Mouse (Mus musculus): ENCODE measurements around the gene Src.
"Not testable (repeated sequence)": the region's sequence is repeated elsewhere in the genome, so short reads cannot be mapped to it uniquely, and the experiment has no call there.

Src gene

DNA sequence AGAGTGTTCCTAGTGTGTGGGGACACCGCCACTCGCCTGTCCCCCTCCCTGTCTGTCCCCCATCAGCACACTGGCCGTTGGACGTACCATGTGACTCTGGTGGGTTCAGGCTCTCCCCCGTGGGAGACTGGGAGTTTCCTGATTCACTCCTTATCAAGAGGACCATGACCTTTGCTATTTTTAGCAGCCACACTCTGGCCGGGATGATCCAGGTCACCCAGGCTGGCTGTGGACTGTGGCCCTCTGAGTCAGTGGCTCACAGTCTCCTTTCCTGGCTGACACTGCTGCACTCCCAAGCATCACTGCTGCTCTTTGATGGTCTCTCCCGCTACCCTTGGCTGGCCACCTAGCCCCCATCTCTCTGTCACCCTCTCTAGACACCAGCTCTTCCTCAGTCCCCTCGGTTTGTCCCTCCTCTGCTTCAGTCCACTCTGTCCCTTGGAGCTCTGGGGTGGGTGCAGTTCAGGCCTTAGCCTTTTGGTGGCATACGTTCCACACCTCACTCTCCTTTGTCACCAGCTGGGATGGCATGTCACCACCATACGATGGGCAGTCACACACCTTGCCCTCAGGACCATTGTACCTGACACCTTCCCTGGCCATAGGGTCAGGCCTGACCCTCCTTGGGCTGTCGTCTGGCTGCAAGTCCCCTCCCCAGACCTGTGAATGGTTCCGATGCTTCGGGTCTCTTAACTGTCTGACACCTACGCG, 61.8 kb downstream of the Src start:
- DNase-seq (ENCODE audit: low spot score) = no peak

GRCm38 (mm10) chr2:157482729-157483128, 64.5 kb downstream of the Src start:
- DNase-seq (ENCODE audit: low spot score) = no peak

DNA sequence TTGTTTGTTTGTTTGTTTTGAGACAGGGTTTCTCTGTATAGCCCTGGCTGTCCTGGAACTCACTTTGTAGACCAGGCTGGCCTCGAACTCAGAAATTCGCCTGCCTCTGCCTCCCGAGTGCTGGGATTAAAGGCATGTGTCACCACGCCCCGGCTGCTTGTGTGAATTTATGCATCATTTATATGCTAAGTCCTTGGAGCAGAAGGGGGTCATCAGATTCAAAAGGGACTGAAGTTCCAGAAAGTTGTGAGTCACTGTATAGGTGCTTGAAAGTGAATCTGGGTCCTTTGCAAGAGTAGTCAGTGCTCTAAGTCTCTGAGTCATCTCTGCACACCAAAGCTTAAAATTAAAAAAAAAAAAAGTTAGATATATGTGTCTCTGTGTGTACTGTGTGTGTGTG, 68.3 kb downstream of the Src start:
- DNase-seq (ENCODE audit: low spot score) = not testable (repeated sequence)

DNA sequence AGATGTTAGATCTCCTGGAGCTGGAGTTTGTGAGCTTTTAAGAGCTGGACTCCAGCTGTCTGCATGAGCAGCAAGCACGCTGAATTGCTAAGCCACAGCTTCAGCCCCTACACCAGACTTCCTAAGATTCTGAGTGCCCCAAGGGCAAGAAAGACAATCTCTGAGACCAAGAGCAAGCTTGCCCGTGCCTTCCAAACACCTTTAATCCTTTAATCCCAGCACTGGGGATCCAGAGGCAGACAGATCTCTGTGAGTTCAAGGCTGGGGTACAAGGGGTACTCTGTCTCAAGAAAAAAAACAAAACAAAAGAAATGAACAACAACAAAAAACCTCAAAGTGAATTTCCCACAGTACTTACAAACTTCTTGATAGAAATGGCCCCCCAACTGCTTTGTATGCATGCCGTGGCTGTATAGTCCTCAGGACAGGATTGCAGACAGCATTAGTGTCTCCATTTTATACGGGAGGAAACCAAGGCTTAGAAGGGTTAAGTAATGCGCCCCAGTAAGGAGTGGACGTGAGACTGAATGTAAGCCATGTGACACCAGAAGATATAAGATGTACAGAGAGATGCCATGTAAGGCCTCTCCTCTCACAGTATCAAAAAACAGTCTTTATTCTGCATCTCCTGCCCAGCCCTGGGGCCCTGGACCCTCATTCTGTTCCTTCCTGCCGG, 68.9 kb downstream of the Src start:
- no peak for DNase-seq (ENCODE audit: low spot score)

DNA sequence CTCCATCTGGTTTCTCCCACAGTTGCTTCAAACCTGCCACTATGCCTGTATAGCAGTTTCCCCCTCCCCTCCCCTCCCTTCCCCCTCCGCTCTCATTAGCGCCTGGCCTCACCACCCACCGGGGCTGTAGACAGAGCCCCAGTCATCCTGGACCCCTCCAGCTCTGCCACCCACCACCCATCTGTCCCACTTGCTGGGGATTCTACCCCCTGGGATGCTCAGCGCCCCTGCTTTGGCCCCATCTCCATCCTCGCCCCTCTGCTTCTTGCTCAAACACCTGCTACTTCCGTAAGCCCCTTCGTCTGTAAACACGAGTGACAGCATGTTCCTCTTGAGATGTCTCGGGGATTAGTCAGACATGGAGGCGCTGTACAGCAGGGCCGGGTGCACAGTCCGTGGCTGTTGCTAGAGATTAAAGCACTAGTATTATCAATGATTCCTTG, 69.5 kb downstream of the Src start:
- DNase-seq (ENCODE audit: low spot score) = no peak

GRCm38 (mm10) chr2:157493240-157493639, 75.0 kb downstream of the Src start:
- peak; percentile 59 for DNase-seq (ENCODE audit: low spot score)

GRCm38 (mm10) chr2:157498529-157498928, 80.3 kb downstream of the Src start:
- no peak for DNase-seq (ENCODE audit: low spot score)

DNA sequence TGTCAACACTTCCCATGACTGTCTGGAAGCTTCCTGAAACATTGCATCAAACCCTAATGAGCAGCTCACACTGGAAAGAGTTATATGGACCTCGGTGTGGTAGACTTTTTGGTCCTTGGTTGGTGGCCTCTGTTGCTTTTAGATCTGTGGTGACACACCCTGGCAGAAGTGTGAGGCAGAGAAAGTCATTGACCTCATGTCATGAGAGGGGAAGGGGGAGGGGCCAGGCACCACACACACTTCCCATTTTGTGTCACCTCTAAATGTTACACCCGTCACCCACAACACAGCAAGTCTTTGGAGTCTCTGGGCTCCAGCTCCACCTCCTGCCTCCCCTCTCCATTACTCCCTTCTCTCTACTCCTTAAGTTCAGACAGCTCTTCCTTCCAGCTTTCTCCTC, 82.1 kb downstream of the Src start:
- no peak for DNase-seq (ENCODE audit: low spot score)

DNA sequence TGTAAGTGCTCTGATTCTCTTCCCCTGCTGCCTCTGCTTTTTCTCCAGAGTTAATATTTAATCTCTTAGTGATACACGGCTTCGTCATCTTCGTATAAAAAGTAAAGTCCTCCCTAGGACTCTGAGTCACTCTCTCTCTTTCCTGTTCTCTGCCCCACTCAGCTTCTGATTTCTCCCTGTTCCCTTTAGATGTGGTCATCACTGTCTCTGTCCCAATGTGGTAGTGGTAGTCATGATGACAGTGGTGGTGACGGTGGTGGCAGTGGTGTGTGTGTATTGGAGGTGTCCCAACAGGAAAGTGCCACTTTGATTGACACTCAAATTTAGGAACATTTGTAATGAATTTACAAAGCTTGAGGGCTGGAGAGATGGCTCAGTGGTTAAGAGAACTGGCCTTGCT, 83.1 kb downstream of the Src start:
- no peak for DNase-seq (ENCODE audit: low spot score)

DNA sequence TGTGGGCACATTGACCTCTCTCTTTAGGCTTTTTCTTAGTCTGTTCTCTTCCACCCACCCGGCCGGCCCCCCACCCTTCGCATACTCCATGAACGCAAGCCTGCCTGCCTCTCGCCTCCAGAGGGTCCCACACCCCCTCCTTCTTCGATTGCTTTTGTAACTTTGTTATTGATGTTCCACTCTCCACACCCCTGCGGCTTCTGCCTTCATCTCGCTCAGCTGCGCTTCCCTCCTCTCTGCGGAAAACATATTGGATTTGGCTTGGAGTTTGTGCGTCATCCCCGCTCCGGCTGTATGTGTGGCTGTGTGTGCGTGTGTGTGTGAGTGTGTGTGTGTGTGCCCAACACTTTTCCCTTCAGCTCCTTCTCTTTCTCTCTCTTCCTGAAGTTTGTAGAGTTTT, 88.5 kb downstream of the Src start:
- peak; percentile 44 for DNase-seq (ENCODE audit: low spot score)

DNA sequence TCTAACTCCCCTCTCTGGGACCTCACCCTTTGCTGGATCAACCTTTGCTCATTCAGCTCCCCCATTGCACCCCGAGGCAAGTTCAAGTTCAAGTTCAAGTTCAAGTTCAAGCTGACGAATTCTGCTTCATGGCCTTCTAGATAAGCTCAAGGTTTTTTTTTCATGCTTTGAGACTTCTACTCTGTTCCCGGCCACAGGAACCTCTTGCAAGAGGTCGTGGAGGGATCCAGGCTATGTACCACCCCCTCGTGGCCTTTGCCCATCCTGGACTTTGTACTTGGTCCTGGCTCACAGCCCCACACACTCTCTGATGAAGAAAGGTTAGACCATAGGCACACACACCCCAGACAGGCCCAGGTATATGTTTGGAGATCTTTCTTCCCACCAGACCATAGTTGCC, 90.9 kb downstream of the Src start:
- DNase-seq (ENCODE audit: low spot score) = no peak

DNA sequence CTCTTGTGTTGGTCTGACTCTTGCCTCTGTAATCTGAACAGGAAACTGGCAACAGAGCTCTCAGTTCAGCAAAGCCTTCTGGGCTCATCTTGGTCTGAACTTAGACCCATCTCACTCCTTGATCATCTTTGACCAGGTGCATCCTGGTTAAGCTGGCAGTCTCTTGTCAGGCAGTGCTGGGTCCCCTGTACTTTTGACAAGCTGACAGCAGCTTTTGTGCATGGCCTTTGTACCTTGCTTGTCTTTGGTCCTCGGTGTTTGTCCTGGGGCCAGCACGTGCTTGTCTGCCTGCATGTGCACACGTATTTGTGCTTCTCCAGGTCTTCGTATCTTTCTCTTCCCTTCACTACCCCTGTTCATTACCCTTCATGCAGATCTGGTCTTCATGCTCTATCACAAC, 91.8 kb downstream of the Src start:
- DNase-seq (ENCODE audit: low spot score) = no peak

- no peak for DNase-seq (ENCODE audit: low spot score)
Observed at GRCm38 (mm10) chr2:157512859-157513258, 94.6 kb downstream of the Src start.

- DNase-seq (ENCODE audit: low spot score) = no peak
Observed at GRCm38 (mm10) chr2:157513737-157514208, 95.5 kb downstream of the Src start.

DNA sequence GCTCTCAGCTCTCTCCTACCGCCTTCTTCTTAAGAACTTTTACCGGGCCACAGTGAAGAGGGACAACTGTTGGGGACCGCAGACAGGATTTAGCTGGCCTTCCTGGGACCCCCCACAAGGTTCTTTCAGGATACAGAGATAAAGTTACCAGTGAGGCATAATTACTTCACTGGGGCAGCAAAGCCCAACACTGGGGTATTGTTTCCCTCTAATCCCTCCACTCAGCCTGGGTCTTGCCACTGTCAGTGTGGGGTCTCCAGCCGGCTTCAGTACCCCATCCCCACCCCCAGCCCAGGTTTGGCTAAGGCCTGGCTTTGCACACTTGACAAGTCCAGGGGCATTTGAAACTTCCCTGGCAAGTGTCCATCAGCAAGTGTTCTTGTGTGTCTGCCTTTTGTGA, 96.1 kb downstream of the Src start:
- DNase-seq (ENCODE audit: low spot score) = no peak

DNA sequence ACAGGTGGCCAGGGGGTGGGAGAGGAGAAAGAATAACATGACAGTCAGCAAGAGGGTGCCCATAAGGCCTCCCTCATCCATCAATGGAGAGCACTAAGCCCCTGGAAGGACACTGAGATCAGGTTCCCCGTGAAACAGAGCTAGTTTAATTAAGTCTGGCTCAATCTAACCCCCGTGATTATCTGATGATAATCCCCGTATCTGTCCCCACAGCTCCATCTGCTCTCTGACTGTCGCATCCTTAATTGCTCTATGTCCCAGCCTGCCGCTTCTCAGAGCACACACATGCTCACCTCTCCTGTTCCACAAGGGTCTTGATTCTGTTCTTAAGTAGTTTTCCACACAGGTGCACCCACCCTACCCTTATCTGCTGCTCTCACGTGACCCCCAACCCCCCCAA, 99.3 kb downstream of the Src start:
- DNase-seq (ENCODE audit: low spot score) = no peak

DNA sequence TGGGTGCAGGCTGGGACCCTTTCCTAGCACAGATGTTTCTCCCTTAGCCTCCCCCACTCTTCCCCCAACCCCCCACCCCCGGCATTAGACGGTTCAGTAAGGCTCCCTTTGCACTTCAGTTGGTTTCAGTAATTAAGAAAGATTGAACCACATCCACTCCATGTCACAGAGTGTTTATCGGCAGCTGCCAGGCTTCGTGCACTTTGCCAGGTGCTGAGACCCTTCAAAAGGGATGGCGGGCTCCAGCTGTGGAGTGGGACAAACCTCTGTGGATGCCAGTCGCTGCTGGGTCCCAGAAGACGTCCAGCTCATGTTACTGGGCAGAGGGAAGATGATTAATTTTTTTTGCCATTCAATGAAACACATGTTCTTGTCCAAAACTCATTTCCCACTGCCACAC, 100.2 kb downstream of the Src start:
- DNase-seq (ENCODE audit: low spot score) = no peak

GRCm38 (mm10) chr2:157519452-157519851, 101.2 kb downstream of the Src start:
- DNase-seq (ENCODE audit: low spot score) = no peak

- DNase-seq (ENCODE audit: low spot score) = peak; percentile 55
Observed at GRCm38 (mm10) chr2:157520496-157520895, 102.3 kb downstream of the Src start.

All from left cerebral cortex, adult 11 months (tissue).